Mouse (Mus musculus) midbrain, embryonic 16.5 days (tissue): ENCODE data around the gene Slc6a20a. TPM values are rescaled to one million over a fixed set of nuclear protein-coding genes. Genes with fewer than 3 reads are reported as not detected.

ENCODE experiments used
- ATAC-seq: fragments of 200-750 bp; cut with Nextera tagmentation; 2 replicates; pipeline ENCODE4 v1.8.0; 2017; ENCODE audit warnings: moderate TSS enrichment
- H3K27ac ChIP-seq: fragments of 300-500 bp; sonication (generic); 2 replicates; pipeline ENCODE4 v1.5.1; 2014; ENCODE audit warnings: mild to moderate bottlenecking, low read length, mixed read lengths
- H3K27me3 ChIP-seq: fragments of 300-500 bp; sonication (generic); 2 replicates; pipeline ENCODE4 v1.6.1; 2014; ENCODE audit warnings: low read depth, low read length, mixed read lengths; ENCODE audit not compliant: control insufficient read depth, insufficient read depth
- H3K36me3 ChIP-seq: fragments of 300-500 bp; sonication (generic); 2 replicates; pipeline ENCODE4 v1.6.1; 2014; ENCODE audit warnings: mild to moderate bottlenecking, low read length, moderate library complexity, mixed read lengths; ENCODE audit not compliant: control insufficient read depth, insufficient read depth
- H3K4me1 ChIP-seq: fragments of 300-500 bp; sonication (generic); 2 replicates; pipeline ENCODE4 v1.6.1; 2014; ENCODE audit warnings: mild to moderate bottlenecking, low read length, mixed read lengths; ENCODE audit not compliant: control insufficient read depth, insufficient read depth
- H3K4me2 ChIP-seq: fragments of 300-500 bp; sonication (generic); 2 replicates; pipeline ENCODE4 v1.6.1; 2014; ENCODE audit warnings: mild to moderate bottlenecking, low read length, mixed read lengths
- H3K4me3 ChIP-seq: fragments of 300-500 bp; sonication (generic); 2 replicates; pipeline ENCODE4 v1.5.1; 2014; ENCODE audit warnings: low read depth, mild to moderate bottlenecking, low read length, moderate library complexity, mixed read lengths
- H3K9ac ChIP-seq: fragments of 300-500 bp; sonication (generic); 2 replicates; pipeline ENCODE4 v1.6.1; 2014; ENCODE audit warnings: low read depth, low read length, mixed read lengths
- H3K9me3 ChIP-seq: fragments of 300-500 bp; sonication (generic); replicated peaks from 2 replicates; pipeline ENCODE4 v1.6.1; 2014; ENCODE audit warnings: mild to moderate bottlenecking, low read length, mixed read lengths; ENCODE audit not compliant: control insufficient read depth, poor library complexity, severe bottlenecking
- WGBS: fragments of 180-500 bp; shearing (Covaris S2); extraction: QIAGEN DNeasy Blood & Tissue Kit; methylation state at CpG from one replicate; pipeline ENCODE4 v1.1.7; 2014; 5-methylcytosine and 5-hydroxymethylcytosine counted together
- polyA plus RNA-seq: library from polyadenylated mRNA; unstranded; fragments of >200 nt; fragmentation: Nextera tagmentation; extraction: Ambion mirVana; gene quantifications from 2 replicates; pipeline ENCODE4 v1.2.1, GENCODE M21; 2015

Gene Slc6a20a
- polyA plus RNA-seq, 1 experiment from 2014 or later, result 15.1 TPM

GRCm38 (mm10) chr9:123649785-123650511 lies 28.7 kb downstream of the Slc6a20a start:
- no peaks in the 10 kb centered on the region for H3K9me3 ChIP-seq
- H3K36me3 ChIP-seq, result no peaks in the 10 kb centered on the region
- no peak overlapping the region for H3K9ac ChIP-seq
- no peak overlapping the region for H3K27ac ChIP-seq
- H3K4me1 ChIP-seq, result no peaks in the 10 kb centered on the region
- no peak overlapping the region for H3K4me2 ChIP-seq
- 86% methylated on average over 2 of the region's 2 CpGs for WGBS
- no peak overlapping the region for H3K4me3 ChIP-seq
- no peaks in the 10 kb centered on the region for H3K27me3 ChIP-seq
- no peak for ATAC-seq

GRCm38 (mm10) chr9:123640106-123640505 lies 38.6 kb downstream of the Slc6a20a start:
- 82% methylated on average over 1 of the region's 1 CpGs for WGBS
- no peak for ATAC-seq

GRCm38 (mm10) chr9:123638668-123639089 lies 40.0 kb downstream of the Slc6a20a start:
- WGBS, result 85% methylated on average over 1 of the region's 1 CpGs
- no peaks in the 10 kb centered on the region for H3K27me3 ChIP-seq
- H3K27ac ChIP-seq, result no peak overlapping the region
- ATAC-seq, result no peak
- H3K9ac ChIP-seq, result no peak overlapping the region
- no peaks in the 10 kb centered on the region for H3K4me1 ChIP-seq
- H3K9me3 ChIP-seq, result no peaks in the 10 kb centered on the region
- no peak overlapping the region for H3K4me2 ChIP-seq
- no peak overlapping the region for H3K4me3 ChIP-seq
- no peaks in the 10 kb centered on the region for H3K36me3 ChIP-seq

More at GRCm38 (mm10) chr9:123640106-123640505, 38.6 kb downstream of the Slc6a20a start:
- Histone ChIP-seq H3K4me3 (no peak overlapping the region), H3K9me3 (no peaks in the 10 kb centered on the region), H3K36me3 (no peaks in the 10 kb centered on the region), H3K27ac (no peak overlapping the region), H3K4me1 (no peaks in the 10 kb centered on the region), H3K9ac (no peak overlapping the region), H3K27me3 (no peaks in the 10 kb centered on the region), H3K4me2 (no peak overlapping the region)

GRCm38 (mm10) chr9:123638231-123638630 lies 40.5 kb downstream of the Slc6a20a start:
- Histone ChIP-seq H3K9me3 (no peaks in the 10 kb centered on the region), H3K4me1 (no peaks in the 10 kb centered on the region)

GRCm38 (mm10) chr9:123636771-123637170 lies 41.9 kb downstream of the Slc6a20a start:
- Histone ChIP-seq H3K4me1 (no peaks in the 10 kb centered on the region), H3K4me3 (no peak overlapping the region), H3K4me2 (no peak overlapping the region), H3K36me3 (no peaks in the 10 kb centered on the region), H3K9me3 (no peaks in the 10 kb centered on the region), H3K27ac (no peak overlapping the region), H3K9ac (no peak overlapping the region), H3K27me3 (no peaks in the 10 kb centered on the region)
- 67% methylated on average over 5 of the region's 5 CpGs for WGBS
- ATAC-seq, result no peak

More at GRCm38 (mm10) chr9:123638231-123638630, 40.5 kb downstream of the Slc6a20a start:
- H3K27ac ChIP-seq, result no peak overlapping the region
- no peaks in the 10 kb centered on the region for H3K36me3 ChIP-seq
- ATAC-seq, result no peak
- H3K4me2 ChIP-seq, result no peak overlapping the region
- no peak overlapping the region for H3K4me3 ChIP-seq
- H3K27me3 ChIP-seq, result no peaks in the 10 kb centered on the region
- no peak overlapping the region for H3K9ac ChIP-seq

GRCm38 (mm10) chr9:123632993-123633392 lies 45.7 kb downstream of the Slc6a20a start:
- H3K9me3 ChIP-seq, result no peaks in the 10 kb centered on the region
- no peaks in the 10 kb centered on the region for H3K36me3 ChIP-seq
- H3K4me3 ChIP-seq, result no peak overlapping the region
- H3K4me2 ChIP-seq, result no peak overlapping the region
- no peaks in the 10 kb centered on the region for H3K27me3 ChIP-seq
- H3K27ac ChIP-seq, result no peak overlapping the region
- H3K4me1 ChIP-seq, result no peaks in the 10 kb centered on the region
- no peak overlapping the region for H3K9ac ChIP-seq
- WGBS, result 81% methylated on average over 3 of the region's 3 CpGs
- ATAC-seq, result no peak

- H3K9me3 ChIP-seq, result no peaks in the 10 kb centered on the region
- H3K27ac ChIP-seq, result no peak within 1 kb of the TSS
- H3K27me3 ChIP-seq, result no peaks in the 10 kb centered on the region
- H3K4me1 ChIP-seq, result no peaks in the 10 kb centered on the region
- H3K36me3 ChIP-seq, result no peaks in the 10 kb centered on the region
- H3K9ac ChIP-seq, result no peak within 1 kb of the TSS
- no peak within 1 kb of the TSS for H3K4me3 ChIP-seq
- no peak within 1 kb of the TSS for H3K4me2 ChIP-seq
- 81% methylated on average over 6 of the region's 6 CpGs for WGBS
- no peak for ATAC-seq
Observed at GRCm38 (mm10) chr9:123632281-123632680, 46.4 kb downstream of the Slc6a20a start, which contains the start of gene Slc6a20b. Gene Slc6a20b (minus strand): TSS chr9:123632565.

- Histone ChIP-seq H3K9me3 (no peaks in the 10 kb centered on the region), H3K36me3 (no peaks in the 10 kb centered on the region), H3K4me3 (no peak overlapping the region), H3K27ac (no peak overlapping the region), H3K4me1 (no peaks in the 10 kb centered on the region), H3K4me2 (no peak overlapping the region), H3K9ac (no peak overlapping the region), H3K27me3 (no peaks in the 10 kb centered on the region)
- 85% methylated on average over 3 of the region's 3 CpGs for WGBS
- ATAC-seq, result no peak
Observed at GRCm38 (mm10) chr9:123631666-123632065, 47.0 kb downstream of the Slc6a20a start.

GRCm38 (mm10) chr9:123625821-123626220 lies 52.9 kb downstream of the Slc6a20a start:
- no peak overlapping the region for H3K9ac ChIP-seq
- no peaks in the 10 kb centered on the region for H3K4me1 ChIP-seq
- no peaks in the 10 kb centered on the region for H3K27me3 ChIP-seq
- 93% methylated on average over 11 of the region's 11 CpGs for WGBS
- no peak overlapping the region for H3K4me2 ChIP-seq
- H3K36me3 ChIP-seq, result no peaks in the 10 kb centered on the region
- H3K27ac ChIP-seq, result no peak overlapping the region
- H3K4me3 ChIP-seq, result no peak overlapping the region
- ATAC-seq, result no peak
- no peaks in the 10 kb centered on the region for H3K9me3 ChIP-seq
